Mouse (Mus musculus) cerebellum, adult 9-11 months (tissue): ENCODE measurements around the gene Ralb.

Experiments
- DNase-seq: peaks from one replicate; pipeline ENCODE4 v3.0.0; 2022

The Ralb gene

DNA sequence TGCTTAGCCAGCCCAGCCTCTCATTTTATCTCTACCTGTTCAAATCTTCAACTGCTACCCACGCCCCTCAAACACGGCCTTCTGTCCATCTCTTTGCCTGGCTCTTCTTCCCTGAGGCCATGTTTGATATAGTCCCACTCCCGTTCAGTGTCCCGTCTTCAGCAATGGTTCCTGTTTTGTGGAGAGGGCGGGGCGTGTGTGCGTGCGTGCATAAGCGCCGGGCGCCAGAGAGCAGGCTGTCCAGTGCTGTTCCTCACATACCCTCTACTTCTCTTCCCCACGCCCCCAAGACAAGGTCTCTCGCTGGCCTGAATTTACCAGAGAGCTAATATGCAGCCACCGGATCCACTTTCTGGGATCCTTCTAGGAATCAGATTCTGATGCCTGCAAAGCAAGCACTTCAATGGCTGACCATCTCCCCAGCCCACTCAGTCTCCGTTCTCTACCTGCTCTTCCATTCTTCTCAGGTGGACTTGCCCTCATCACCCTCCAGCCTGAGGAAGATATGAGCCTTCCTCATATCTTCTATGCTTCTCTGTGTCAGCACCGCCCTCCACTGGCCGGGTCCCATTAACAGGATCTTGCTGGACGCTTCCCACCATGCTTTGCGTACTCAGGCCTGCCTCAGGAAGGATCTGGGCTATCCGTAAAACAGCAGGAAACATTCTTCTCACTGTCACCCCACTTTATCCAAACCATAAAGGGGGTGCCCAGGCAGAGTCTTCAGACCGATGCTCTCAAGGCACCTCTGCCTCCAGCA is 60.8 kb downstream of the Ralb start:
- DNase-seq = no peak

DNA sequence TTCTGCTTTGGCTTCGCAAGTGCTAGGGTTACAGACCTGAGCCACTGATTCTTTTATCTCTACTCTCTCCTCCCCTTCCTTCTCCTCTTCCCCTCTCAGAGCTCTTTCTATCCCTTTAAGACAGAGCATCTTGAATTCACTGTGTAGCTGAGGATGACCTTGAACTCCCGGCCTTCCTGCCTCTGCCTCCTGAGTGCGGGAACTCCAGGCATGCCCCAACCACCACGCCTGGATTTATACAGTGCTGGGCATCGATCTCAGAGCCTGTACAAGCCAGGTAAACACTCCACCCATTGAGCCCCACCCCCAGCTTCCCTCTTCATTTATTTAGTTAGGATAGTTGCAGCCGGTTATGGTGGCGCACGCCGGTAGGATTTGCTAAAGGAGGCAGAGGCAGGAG is 61.7 kb downstream of the Ralb start:
- DNase-seq = no peak

DNA sequence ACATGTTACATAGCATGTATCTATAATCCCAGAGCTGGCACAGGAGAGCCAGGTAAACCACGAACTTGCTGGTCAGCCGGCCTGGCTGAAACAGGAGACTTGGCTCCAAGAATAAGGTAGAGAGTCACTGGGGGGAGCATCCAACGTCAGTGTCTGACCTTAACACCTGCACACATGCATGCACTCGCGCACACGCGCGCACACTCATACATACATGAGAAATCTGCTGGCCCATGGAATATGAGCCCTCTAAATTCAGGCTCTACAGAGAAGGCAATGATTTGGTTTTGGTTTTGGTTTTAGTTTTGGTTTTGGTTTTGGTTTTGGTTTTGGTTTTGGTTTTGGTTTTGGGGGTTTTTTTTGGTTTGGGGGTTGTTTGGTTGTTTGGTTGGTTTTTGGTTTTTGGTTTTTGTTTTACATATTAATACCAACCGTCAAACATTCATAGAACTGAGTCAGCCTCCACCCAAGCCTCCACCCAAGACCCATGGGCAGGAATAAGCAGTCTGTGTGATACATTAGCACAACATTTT is 66.4 kb downstream of the Ralb start:
- no peak for DNase-seq

DNA sequence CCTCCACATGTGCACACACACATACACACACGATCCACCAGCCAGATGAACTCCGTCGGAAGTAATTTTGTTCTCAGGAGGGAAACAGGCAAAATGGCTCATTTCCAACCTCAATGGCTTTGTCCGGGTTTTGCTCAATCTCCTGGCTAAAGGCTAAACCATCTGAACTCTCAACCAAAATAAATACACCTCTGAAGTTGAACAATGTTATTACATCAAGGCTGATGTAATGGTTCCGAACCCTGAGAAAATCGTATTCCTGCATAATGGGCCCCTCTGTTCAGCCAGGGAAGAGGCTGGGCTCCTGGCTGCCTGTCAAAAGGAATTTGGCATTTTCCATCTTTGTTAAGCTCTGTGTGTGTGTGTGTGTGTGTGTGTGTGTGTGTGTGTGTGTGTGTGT is 67.2 kb downstream of the Ralb start:
- DNase-seq = no peak

DNA sequence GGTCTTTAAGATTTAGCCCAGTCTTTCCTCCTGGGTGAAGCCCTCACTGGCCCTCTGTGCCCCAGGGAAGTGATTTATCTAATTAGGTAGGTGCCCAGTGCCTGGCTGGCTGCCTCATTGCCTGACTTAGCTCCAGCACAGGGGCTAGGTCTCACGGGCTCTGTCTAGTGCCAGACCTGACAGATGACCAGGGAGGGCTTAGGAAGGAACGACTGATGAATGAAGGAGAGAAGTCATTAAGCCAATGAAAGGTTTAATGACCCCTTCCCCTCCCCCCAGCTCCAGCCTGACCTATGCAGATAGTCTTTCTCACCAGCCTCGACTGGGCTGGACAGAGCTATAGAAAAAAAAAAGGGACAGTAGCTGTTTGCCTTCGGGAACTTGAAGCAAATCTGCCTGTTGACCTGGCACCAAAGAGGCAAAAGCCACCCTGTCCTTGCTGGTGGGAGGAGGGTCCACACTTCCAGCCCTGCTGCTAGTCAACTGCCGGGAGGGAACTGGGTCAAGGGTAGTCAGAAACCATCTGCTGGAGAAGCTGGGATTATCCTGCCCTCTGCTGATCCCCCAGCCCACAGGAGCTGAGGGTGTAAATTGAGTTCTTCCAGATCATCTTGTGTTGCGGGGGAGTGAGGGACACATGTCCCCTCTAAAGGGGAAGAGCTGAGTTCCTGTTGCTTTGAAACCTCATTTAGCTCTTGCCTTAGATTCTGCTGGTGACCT is 80.3 kb downstream of the Ralb start:
- no peak for DNase-seq

DNA sequence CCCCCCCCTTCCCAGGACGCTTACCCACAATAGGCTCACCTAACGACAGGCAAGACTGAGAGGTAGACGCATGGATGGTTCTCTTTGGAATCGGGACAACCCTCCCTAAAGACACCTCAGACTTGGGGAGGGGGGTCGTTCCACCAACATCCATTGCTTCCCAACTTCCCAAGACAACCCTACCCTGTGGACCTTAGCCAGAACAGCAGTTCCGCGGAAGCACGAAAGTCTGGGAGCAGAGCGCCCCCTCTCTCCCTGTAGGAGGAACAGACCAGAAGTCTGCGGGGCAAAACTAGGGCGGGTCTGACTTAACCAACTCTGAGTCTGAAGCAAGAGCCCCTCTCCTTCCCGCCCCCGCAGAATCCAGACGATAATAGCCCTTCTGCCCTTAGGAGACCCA is 81.1 kb downstream of the Ralb start:
- DNase-seq = no peak

DNA sequence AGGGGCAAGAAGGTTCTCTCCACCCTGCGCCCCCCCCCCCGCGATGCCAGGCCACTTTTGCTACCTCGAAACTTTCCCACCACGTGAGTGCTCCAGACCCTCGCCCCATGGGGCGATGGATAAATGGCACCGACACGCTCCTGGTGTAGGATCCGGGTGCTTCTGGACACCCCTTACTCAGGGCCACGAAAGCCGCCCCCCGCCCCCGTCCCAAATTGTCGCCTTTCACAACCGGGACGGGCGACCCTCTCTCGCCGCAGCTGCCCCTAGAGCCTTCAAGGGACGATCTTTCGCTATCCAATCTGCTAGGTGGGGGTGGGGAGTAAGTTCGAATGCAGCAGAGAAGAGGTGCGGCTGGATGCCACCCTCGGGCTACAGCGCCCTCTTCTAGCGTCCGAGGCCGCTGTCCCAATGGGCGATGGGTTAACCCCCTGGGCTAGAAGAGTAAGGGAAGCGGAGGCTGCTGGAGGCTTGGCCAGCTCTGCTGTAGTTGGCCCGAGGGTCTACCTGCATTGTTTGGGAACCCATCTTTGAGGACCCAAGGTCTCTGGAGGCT is 82.1 kb downstream of the Ralb start:
- no peak for DNase-seq

DNA sequence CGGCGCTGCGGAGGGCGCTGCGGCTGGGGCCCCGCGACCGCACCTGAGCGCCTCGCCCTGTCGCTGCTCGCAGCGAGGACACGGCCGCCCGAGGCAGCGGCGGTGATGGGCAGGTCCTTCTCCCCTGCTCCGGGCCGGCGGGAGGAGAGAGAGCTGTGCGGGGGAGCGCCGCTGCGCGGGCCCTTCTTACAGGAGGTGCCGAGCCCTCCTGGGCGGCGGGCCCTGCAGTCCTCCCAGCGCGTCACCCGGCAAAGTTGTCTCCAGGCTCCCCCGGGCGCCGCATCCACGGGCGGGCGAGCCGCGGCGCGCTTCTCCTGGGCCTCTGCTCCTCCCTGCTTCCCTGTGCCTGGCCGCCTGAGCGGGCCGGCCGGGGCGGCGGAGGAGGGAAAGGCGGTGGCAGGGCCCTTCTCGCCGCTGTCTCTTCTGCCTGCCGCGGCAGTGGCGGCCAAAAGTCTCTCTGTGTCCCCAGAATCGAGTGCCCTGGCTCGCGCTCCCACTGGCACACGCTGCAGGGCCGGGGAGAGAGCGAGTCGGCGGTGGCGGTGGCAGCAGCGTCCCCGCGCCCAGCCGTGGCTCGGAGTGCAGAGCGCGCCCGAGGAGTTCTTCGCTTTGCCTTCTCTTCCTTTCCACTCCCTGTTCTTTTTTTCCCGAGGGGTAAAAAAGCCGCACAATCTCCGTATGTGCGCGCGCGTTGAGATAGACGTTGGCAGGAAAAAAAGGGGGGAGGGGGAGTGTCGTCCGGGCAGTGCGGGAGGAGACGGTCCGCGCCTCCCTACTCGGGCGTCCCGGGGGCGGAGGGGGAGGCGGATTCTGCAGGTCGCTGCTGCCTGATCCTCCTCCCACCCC is 82.8 kb downstream of the Ralb start, which contains the start of gene Inhbb:
Inhbb (minus strand) TSS at position 673 of the 846 bp plus-strand sequence.
- DNase-seq = peak; percentile 36

DNA sequence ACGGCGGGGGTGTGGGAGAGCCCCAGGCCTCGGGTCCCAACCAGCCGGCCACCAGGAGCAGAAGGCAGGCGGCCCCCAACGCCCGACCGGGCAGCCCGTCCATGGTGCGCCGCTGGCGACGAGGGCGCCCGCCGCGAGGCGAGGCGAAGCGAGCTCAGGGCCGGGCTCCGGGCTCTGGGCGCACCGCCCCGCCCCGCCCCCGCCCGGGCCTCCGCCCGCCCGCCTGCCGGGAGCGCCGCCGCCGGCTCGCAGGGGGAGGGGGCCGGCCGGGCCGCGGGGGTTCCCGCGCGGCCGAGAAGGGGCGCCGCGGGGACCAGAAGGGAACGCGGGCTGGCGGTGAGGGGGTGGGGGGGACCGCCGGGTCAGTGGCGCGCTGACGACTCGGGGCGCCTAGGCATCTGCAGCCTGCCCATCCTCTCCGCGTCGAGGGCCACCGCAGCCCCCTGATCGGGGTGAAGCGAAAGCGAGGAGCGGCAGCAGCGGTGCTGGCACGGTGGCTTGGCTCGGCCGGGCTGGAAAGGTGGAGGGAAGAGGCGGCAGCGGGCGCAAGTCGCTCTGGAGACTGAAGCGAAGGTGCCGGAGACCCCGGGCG is 83.5 kb downstream of the Ralb start:
- DNase-seq = no peak
